Comparison of ENCODE assay signal across 8 mouse cellular contexts in the genomic region with DNA sequence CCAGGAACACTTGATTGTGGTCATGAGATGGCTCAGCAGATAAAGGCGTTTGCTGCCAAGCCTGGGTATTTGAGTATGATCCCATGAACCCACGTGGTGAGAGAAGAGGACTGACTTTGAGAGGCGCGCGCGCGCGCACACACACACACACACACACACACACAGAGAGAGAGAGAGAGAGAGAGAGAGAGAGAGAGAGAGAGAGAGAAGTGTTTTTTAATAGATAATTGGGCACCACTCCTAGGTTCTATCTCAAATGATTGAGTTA. TPM values are rescaled to one million over a fixed set of nuclear protein-coding genes. Genes with fewer than 3 reads are reported as not detected.
DNase-seq lines count a peak whose midpoint lies in the region; ATAC-seq and TF ChIP-seq lines count a peak whose summit lies in the region.
"Not testable (repeated sequence)": the region's sequence is repeated elsewhere in the genome, so short reads cannot be mapped to it uniquely, and the experiment has no call there.

No protein-coding gene starts in this region.

- ATAC-seq in forebrain, embryonic 14.5 days: 0 out of 2 replicates have a peak, but pooled peaks have one; percentile 16
- not testable (repeated sequence) for ATAC-seq in heart, postnatal 0 days (ENCODE audit: insufficient read depth, low read depth); kidney, embryonic 14.5 days (ENCODE audit: low FRiP score, low TSS enrichment); midbrain, embryonic 12.5 days (ENCODE audit: low FRiP score, low read depth); stomach, embryonic 15.5 days (ENCODE audit: insufficient read depth, low FRiP score, low read depth)

- not testable (repeated sequence) for H3K27ac ChIP-seq in forebrain, embryonic 14.5 days (ENCODE audit: low read depth, low read length); heart, postnatal 0 days (ENCODE audit: low read depth); kidney, embryonic 14.5 days (ENCODE audit: low read depth, low read length); limb, embryonic 10.5 days; midbrain, embryonic 12.5 days (replicated peaks); stomach, embryonic 15.5 days

- H3K9me3 ChIP-seq in forebrain, embryonic 14.5 days (replicated peaks; ENCODE audit: control insufficient read depth, low read length); heart, postnatal 0 days (replicated peaks; ENCODE audit: control insufficient read depth, low read length); kidney, embryonic 14.5 days (ENCODE audit: control insufficient read depth, low read length); limb, embryonic 10.5 days (replicated peaks); midbrain, embryonic 12.5 days; stomach, embryonic 15.5 days: not testable (repeated sequence)

- WGBS in forebrain, embryonic 14.5 days: 2% methylated on average over 8 of the region's 8 CpGs
- WGBS in heart, postnatal 0 days: 2% methylated on average over 8 of the region's 8 CpGs
- 2% methylated on average over 8 of the region's 8 CpGs for WGBS in kidney, embryonic 14.5 days
- WGBS in limb, embryonic 10.5 days: under 1% methylated on average over 8 of the region's 8 CpGs
- 0% methylated on average over 8 of the region's 8 CpGs for WGBS in midbrain, embryonic 12.5 days
- under 1% methylated on average over 8 of the region's 8 CpGs for whole genome bisulfite sequencing in stomach, embryonic 15.5 days

- TF ChIP-seq CTCF in heart, postnatal 0 days (IDR thresholded peaks at IDR 0.05; ENCODE audit: low read depth): not testable (repeated sequence)

- H3K27me3 ChIP-seq in forebrain, embryonic 14.5 days (replicated peaks; ENCODE audit: control insufficient read depth, insufficient read depth, low read length): peaks cover 34% of the 10 kb centered on the region
- peaks cover 40% of the 10 kb centered on the region for H3K27me3 ChIP-seq in heart, postnatal 0 days (ENCODE audit: control insufficient read depth, insufficient read depth, low read length)
- peaks cover 25% of the 10 kb centered on the region for H3K27me3 ChIP-seq in kidney, embryonic 14.5 days (ENCODE audit: control insufficient read depth, insufficient read depth, low read length)
- H3K27me3 ChIP-seq in limb, embryonic 10.5 days (ENCODE audit: low read depth, poor library complexity, severe bottlenecking): peaks cover 77% of the 10 kb centered on the region
- H3K27me3 ChIP-seq in midbrain, embryonic 12.5 days: peaks cover 67% of the 10 kb centered on the region
- H3K27me3 ChIP-seq in stomach, embryonic 15.5 days (replicated peaks): peaks cover 23% of the 10 kb centered on the region

- peak overlapping the region; percentile 99 for H3K4me2 ChIP-seq in forebrain, embryonic 14.5 days (ENCODE audit: low read length)
- peak overlapping the region; percentile 78 for H3K4me2 ChIP-seq in heart, postnatal 0 days (ENCODE audit: low read depth, low read length)
- H3K4me2 ChIP-seq in kidney, embryonic 14.5 days (replicated peaks; ENCODE audit: low read depth, low read length): peak overlapping the region; percentile 92
- peak overlapping the region; percentile 99 for H3K4me2 ChIP-seq in midbrain, embryonic 12.5 days (replicated peaks)
- peak overlapping the region; percentile 82 for H3K4me2 ChIP-seq in stomach, embryonic 15.5 days

- H3K9ac ChIP-seq in forebrain, embryonic 14.5 days (ENCODE audit: low read length); heart, postnatal 0 days (replicated peaks; ENCODE audit: low read depth, low read length); kidney, embryonic 14.5 days (ENCODE audit: low read depth, low read length); midbrain, embryonic 12.5 days (replicated peaks); stomach, embryonic 15.5 days: not testable (repeated sequence)

- peaks cover 15% of the 10 kb centered on the region for H3K4me1 ChIP-seq in forebrain, embryonic 14.5 days (ENCODE audit: control insufficient read depth, insufficient read depth, low read length)
- H3K4me1 ChIP-seq in heart, postnatal 0 days (ENCODE audit: control insufficient read depth, insufficient read depth); kidney, embryonic 14.5 days (ENCODE audit: control insufficient read depth, insufficient read depth, low read length); stomach, embryonic 15.5 days: not testable (repeated sequence)
- peaks cover 29% of the 10 kb centered on the region for H3K4me1 ChIP-seq in limb, embryonic 10.5 days
- peaks cover 21% of the 10 kb centered on the region for H3K4me1 ChIP-seq in midbrain, embryonic 12.5 days

- H3K36me3 ChIP-seq in forebrain, embryonic 14.5 days (ENCODE audit: control insufficient read depth, insufficient read depth, low read length); heart, postnatal 0 days (replicated peaks; ENCODE audit: control insufficient read depth, insufficient read depth, low read length); kidney, embryonic 14.5 days (ENCODE audit: control insufficient read depth, insufficient read depth, low read length); limb, embryonic 10.5 days; midbrain, embryonic 12.5 days; stomach, embryonic 15.5 days: not testable (repeated sequence)

- H3K4me3 ChIP-seq in forebrain, embryonic 14.5 days (ENCODE audit: low read depth, low read length): peak overlapping the region; percentile 65; the same call in 1 of the 2 replicates
- H3K4me3 ChIP-seq in heart, postnatal 0 days (ENCODE audit: low read depth, low read length): peak overlapping the region; percentile 78
- H3K4me3 ChIP-seq in kidney, embryonic 14.5 days (ENCODE audit: low read length): peak overlapping the region; percentile 79
- H3K4me3 ChIP-seq in limb, embryonic 10.5 days: peak overlapping the region; percentile 73
- peak overlapping the region; percentile 63; the same call in 1 of the 2 replicates for H3K4me3 ChIP-seq in midbrain, embryonic 12.5 days
- H3K4me3 ChIP-seq in stomach, embryonic 15.5 days (replicated peaks): peak overlapping the region; percentile 77

- TF ChIP-seq EP300 in heart, postnatal 0 days (IDR thresholded peaks at IDR 0.05; ENCODE audit: low read depth): not testable (repeated sequence)

- DNase-seq in cerebellum, postnatal 10 days: peak; percentile 47 to 50
- not testable (repeated sequence) for DNase-seq in forebrain, embryonic 14.5 days (ENCODE audit: low spot score); limb, embryonic 10.5 days (ENCODE audit: low spot score)
- peak; percentile 10 for DNase-seq in heart, postnatal 0 days (ENCODE audit: low spot score)
- peak; percentile 24 to 44 for DNase-seq in lung, adult 18-20 months

RNA-seq across cellular contexts. Expression of a gene that starts 32.0 kb away (rescaled TPM):
- 33.3 and 37.5 TPM in 2 replicates for polyA plus RNA-seq in forebrain, embryonic 14.5 days (2014; fragmentation: Nextera tagmentation; extraction: Ambion mirVana)
- total RNA-seq in heart, postnatal 0 days (2014; rRNA removed; ENCODE audit: low replicate concordance): 12.7 and 18.2 TPM in 2 replicates
- polyA plus RNA-seq in heart, postnatal 0 days (2015; fragmentation: Nextera tagmentation; extraction: Ambion mirVana): 4.5 and 6.2 TPM in 2 replicates
- polyA plus RNA-seq in kidney, embryonic 14.5 days (2014; fragmentation: Nextera tagmentation; extraction: Ambion mirVana): 12.2 and 16.4 TPM in 2 replicates
- 16.0 and 18.7 TPM in 2 replicates for polyA plus RNA-seq in limb, embryonic 10.5 days (2016; fragmentation: Nextera tagmentation; extraction: Ambion mirVana)
- polyA plus RNA-seq in midbrain, embryonic 12.5 days (2016; fragmentation: Nextera tagmentation; extraction: Ambion mirVana): 50.6 and 53.6 TPM in 2 replicates
- 11.6 and 13.7 TPM in 2 replicates for polyA plus RNA-seq in stomach, embryonic 15.5 days (2015; fragmentation: Nextera tagmentation; extraction: Ambion mirVana)
